Mouse (Mus musculus) NIH3T3 (cell line): ENCODE measurements around the gene Dnah10.

Source experiments
- DNase-seq: peaks from one replicate; pipeline ENCODE4 v3.0.0-alpha.2; 2012; ENCODE audit warnings: low read depth

Gene Dnah10

DNA sequence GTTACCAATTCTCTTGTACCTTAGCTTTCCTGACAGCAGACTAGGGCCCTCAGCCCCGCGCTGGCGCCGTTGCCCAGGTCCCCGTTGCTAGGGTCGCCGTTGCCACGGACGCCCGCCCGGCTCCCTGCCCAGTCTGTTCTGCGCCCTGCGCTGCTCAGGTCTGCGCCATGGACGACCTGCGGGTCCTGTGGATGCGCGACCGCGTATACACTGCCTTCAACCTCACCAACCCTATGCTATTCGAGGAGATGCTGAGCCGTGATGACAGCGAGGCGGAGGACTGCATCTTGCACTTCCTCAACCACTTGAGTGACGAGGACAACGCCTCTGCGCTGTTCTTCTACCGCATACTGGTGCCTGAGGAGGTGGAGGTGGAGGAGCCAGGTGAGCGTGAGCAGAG is at the start of gene Dnah10:
Gene Dnah10 (plus strand): TSS at position 89 of the 400 bp plus-strand sequence.
- DNase-seq: no peak

- DNase-seq: no peak
These were observed 11.1 kb upstream of the Dnah10 start for GRCm38 (mm10) chr5:124713741-124714140.

GRCm38 (mm10) chr5:124715135-124715534 is 9.8 kb upstream of the Dnah10 start:
- DNase-seq: no peak

- no peak for DNase-seq
These were observed 6.9 kb upstream of the Dnah10 start for GRCm38 (mm10) chr5:124717969-124718368.

DNA sequence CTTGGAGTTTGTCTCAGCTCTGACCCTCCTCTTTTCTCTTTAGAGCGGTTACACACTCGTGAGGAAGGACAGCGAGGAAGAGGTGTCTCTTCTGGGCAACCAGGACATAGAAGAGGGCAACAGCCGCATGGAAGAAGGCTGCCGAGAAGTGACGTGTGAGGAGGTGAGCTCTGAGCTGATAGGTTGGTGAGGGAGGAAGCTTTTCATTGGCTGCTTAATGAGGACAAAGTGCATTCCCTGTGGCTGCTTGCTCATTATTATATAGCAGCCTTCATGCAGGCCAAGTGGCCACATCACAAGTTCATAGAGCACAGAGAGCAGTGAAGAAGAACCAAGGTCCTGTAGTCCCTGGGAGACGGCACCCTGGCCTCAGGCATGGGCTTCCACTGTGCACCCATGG is 6.5 kb upstream of the Dnah10 start:
- no peak for DNase-seq

DNA sequence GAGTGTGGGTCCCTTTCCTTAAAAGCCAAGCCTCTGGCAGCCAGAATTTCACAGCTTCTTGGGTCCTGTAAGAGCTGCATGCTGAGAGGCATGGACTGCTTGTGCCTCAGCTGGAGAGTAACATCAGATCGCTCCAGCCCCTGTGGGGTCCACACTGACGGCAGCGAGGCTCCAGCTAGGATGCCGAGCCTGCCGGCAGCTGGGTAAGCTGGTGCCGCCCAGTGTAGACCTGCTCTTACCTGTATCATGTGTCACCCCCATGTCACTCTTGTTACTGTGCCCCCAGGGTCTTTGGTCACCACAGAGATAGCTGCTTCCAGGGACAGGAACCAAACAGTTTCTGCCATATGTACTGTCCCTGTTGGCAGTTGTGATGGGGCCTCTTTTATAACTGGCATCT is 1.8 kb upstream of the Dnah10 start:
- no peak for DNase-seq

GRCm38 (mm10) chr5:124729662-124730206 is 4.8 kb downstream of the Dnah10 start:
- no peak for DNase-seq

DNA sequence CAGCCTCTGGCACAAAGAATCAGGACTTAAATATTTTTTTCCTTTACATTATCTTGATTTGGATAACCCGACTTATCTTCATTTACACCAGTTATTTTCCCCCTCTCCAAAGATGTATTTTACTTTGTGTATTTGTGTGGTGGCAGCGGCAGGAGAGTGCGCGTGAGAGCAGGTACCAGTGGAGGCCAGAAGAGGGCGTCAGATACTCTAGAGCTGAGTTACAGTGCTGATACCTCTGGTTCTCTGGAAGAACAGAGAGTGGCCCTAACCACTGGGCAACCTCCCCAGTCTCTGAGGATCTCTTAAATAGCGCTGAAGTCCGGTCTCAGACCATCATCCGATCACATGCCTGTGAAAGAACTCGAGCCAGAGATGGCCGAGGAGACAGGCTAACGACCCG is 9.1 kb downstream of the Dnah10 start:
- no peak for DNase-seq

- DNase-seq: no peak
These were observed 17.2 kb downstream of the Dnah10 start for GRCm38 (mm10) chr5:124741898-124742599.

- no peak for DNase-seq
These were observed 19.0 kb downstream of the Dnah10 start for GRCm38 (mm10) chr5:124743841-124744240.

DNA sequence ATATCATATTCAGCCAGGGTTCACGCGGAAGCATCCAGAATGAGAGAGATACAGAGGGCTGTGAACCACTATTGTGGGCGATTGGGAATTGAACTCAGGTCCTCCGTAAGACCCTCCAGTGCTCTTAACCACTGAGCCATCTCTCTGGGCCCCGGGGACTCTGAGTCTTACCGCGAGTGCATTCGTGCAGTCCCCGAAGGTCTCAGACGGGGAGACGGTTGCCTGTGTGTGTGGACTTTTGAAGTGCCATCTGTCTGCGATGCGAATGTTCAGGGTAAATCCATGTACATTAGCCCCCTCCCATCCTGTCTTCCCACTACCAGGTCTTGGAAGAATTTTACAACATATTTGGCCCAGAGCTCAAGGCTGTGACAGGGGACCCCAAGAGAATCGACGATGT is 21.3 kb downstream of the Dnah10 start:
- DNase-seq: no peak

GRCm38 (mm10) chr5:124748296-124748695 is 23.4 kb downstream of the Dnah10 start:
- no peak for DNase-seq

GRCm38 (mm10) chr5:124751656-124752055 is 26.8 kb downstream of the Dnah10 start:
- no peak for DNase-seq

DNA sequence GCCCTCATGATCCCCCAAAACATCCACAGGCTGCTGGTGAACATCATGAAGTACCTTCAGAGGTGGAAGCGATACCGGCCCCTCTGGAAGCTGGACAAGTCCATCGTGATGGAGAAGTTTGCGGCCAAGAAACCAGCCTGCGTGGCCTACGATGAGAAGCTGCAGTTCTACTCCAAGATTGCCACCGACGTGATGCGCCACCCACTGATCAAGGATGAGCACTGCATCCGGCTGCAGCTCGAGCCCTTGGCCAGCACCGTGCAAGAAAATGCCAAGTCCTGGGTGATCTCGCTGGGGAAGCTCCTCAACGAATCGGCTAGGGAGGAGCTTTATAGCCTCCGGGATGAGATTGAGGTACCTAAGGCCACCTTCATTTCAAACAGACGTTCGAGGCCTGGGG is 36.1 kb downstream of the Dnah10 start:
- no peak for DNase-seq

DNA sequence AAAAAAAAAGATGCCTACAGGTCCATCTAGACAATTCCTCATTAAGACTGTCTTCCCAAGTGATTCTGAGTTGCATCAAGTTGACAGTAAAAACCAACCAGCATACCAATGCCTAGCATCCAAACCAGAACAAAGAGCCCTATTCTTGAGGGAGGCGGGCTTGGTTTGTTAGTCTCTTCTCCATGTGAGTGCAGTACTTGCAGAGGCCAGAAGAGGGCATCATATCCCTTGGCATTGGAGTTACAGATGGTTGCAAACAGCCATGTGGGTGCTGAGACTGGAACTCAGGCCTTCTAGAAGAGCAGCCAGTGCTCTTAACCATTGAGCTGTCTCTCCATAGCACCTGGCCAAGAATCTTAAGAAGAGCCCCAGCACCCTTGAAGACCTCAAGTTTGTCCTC is 36.9 kb downstream of the Dnah10 start:
- no peak for DNase-seq

- no peak for DNase-seq
These were observed 49.7 kb downstream of the Dnah10 start for GRCm38 (mm10) chr5:124774552-124774951.

DNA sequence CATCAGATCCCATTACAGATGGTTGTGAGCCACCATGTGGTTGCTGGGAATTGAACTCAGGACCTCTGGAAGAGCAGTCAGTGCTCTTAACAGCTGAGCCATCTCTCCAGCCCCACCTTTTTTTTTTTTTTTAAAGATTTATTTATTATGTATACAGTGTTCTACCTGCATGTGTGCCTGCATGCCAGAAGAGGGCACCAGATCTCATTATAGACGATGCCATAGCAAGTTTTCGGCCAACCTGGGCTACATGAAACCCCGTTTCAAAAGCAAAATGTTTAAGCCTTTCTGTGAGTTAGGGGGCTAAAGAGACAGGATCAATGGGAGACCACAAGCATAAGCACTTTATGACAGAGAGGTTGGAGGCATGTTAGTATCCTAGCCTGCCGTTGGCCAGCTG is 51.4 kb downstream of the Dnah10 start:
- peak; percentile 38 for DNase-seq

DNA sequence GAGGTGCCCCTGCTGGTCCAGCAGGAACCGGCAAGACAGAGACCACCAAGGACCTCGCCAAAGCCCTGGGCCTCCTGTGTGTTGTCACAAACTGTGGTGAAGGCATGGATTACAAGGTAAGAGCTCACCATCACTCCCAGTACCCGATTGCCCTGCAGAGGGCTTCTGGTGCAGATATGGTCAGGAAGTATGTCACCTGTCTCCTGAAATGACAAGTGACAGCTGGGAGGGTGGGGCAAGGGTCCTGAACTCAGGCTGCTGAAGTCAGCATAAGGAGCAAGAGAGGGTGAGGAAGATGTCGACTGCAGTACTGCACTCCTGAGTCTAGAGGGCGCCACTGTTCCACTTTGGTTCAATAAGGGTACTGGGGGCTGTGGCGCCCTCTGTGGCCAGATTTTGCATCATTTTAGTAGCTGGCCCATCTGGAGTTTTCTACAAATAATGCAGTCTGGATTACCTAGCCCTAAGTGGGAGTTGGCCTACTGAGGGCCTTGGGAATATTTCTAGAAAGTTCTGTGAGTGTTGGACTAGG is 52.4 kb downstream of the Dnah10 start:
- DNase-seq: peak; percentile 81

- DNase-seq: no peak
These were observed 55.0 kb downstream of the Dnah10 start for GRCm38 (mm10) chr5:124779926-124780325.

GRCm38 (mm10) chr5:124781696-124782095 is 56.8 kb downstream of the Dnah10 start:
- DNase-seq: no peak

GRCm38 (mm10) chr5:124785650-124786049 is 60.8 kb downstream of the Dnah10 start:
- DNase-seq: peak; percentile 7

DNA sequence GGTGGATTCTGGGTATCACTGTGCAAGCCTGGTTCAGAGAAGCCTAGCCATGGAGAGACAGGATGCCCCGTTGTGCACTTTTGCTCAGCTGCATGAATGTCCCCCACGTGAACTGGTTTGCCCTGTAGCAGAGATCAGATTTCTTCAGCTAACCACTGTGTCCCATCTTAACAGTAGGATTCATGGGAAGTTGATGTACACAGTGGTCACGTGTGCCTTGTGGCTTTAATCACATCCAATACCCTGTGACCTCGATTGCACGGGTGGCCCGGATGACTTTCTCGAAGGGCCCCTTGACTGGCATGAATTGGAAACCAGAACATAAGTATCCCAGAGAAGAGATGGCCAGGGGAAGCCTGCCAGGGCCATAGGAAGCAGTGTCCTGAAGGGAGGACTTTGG is 67.2 kb downstream of the Dnah10 start:
- DNase-seq: no peak

GRCm38 (mm10) chr5:124809708-124810366 is 85.0 kb downstream of the Dnah10 start:
- peak; percentile 76 for DNase-seq
